In genomic region chr2:10300771-10301170, GRCm38 (mm10) we compare ENCODE assay signal across 8 mouse cellular contexts.
A peak's percentile ranks its signal among the peaks of the same experiment; 100 is the strongest.
DNase-seq lines count a peak whose midpoint lies in the region; ATAC-seq and TF ChIP-seq lines count a peak whose summit lies in the region.

No protein-coding gene starts in this region.

- no peaks in the 10 kb centered on the region for H3K36me3 ChIP-seq in kidney, adult 2 months (ENCODE audit: control insufficient read depth, insufficient read depth, low read length)
- no peaks in the 10 kb centered on the region for H3K36me3 ChIP-seq in forebrain, embryonic 15.5 days
- H3K36me3 ChIP-seq in intestine, embryonic 15.5 days = no peaks in the 10 kb centered on the region
- no peaks in the 10 kb centered on the region for H3K36me3 ChIP-seq in midbrain, embryonic 15.5 days (replicated peaks)

- 0 out of 2 replicates have a peak, but pooled peaks have one; percentile 57 for ATAC-seq in forebrain, embryonic 15.5 days (replicated peaks)
- peak; percentile 71 for ATAC-seq in intestine, embryonic 15.5 days
- peak; percentile 84 for ATAC-seq in midbrain, embryonic 15.5 days (replicated peaks)
- ATAC-seq in erythroid progenitor cell, adult 5-6 weeks (replicated peaks; ENCODE audit: low FRiP score, poor library complexity, severe bottlenecking) = no peak

- peak; percentile 18 for DNase-seq in kidney, postnatal 14 days
- no peak for DNase-seq in kidney, adult 2 months
- DNase-seq in thymus, postnatal 25 days = no peak

- H3K4me1 ChIP-seq in kidney, adult 2 months (ENCODE audit: control insufficient read depth, insufficient read depth, low read length) = no peaks in the 10 kb centered on the region
- H3K4me1 ChIP-seq in bone marrow, adult 2 months (ENCODE audit: control insufficient read depth, insufficient read depth, low read length) = no peaks in the 10 kb centered on the region
- peaks cover 2% of the 10 kb centered on the region; the same call in 1 of the 2 replicates for H3K4me1 ChIP-seq in forebrain, embryonic 15.5 days
- no peaks in the 10 kb centered on the region; the same call in 1 of the 2 replicates for H3K4me1 ChIP-seq in intestine, embryonic 15.5 days (replicated peaks)
- H3K4me1 ChIP-seq in midbrain, embryonic 15.5 days = peaks cover 3% of the 10 kb centered on the region; the same call in 1 of the 2 replicates

- no peak for TF ChIP-seq CTCF in kidney, adult 2 months (conservative IDR thresholded peaks at IDR 0.05; ENCODE audit: insufficient read depth, insufficient read length, low read depth, low read length)
- TF ChIP-seq CTCF in bone marrow, adult 2 months (IDR thresholded peaks at IDR 0.05; ENCODE audit: control insufficient read depth, insufficient read depth, low read length) = no peak

- TF ChIP-seq POLR2A in kidney, adult 2 months (IDR thresholded peaks at IDR 0.05; ENCODE audit: low read depth, low read length) = no peak
- peak; percentile 21; the same call in 1 of the 2 replicates for TF ChIP-seq POLR2A in bone marrow, adult 2 months (IDR thresholded peaks at IDR 0.05; ENCODE audit: borderline replicate concordance, control insufficient read depth, low read depth, low read length)

- no peak overlapping the region for H3K4me3 ChIP-seq in kidney, adult 2 months (ENCODE audit: insufficient read depth, low read depth, low read length)
- no peak overlapping the region for H3K4me3 ChIP-seq in bone marrow, adult 2 months (replicated peaks; ENCODE audit: control insufficient read depth, low read depth, low read length)
- peak overlapping the region; percentile 3; the same call in 1 of the 2 replicates for H3K4me3 ChIP-seq in forebrain, embryonic 15.5 days
- H3K4me3 ChIP-seq in intestine, embryonic 15.5 days (replicated peaks) = 0 out of 2 replicates have a peak overlapping the region, but pooled peaks have one; percentile 11
- peak overlapping the region; percentile 20 for H3K4me3 ChIP-seq in midbrain, embryonic 15.5 days

- H3K9me3 ChIP-seq in forebrain, embryonic 15.5 days = no peaks in the 10 kb centered on the region
- H3K9me3 ChIP-seq in intestine, embryonic 15.5 days = no peaks in the 10 kb centered on the region
- no peaks in the 10 kb centered on the region for H3K9me3 ChIP-seq in midbrain, embryonic 15.5 days

- no peak overlapping the region for H3K9ac ChIP-seq in forebrain, embryonic 15.5 days (replicated peaks)
- no peak overlapping the region for H3K9ac ChIP-seq in intestine, embryonic 15.5 days
- no peak overlapping the region for H3K9ac ChIP-seq in midbrain, embryonic 15.5 days

- H3K4me2 ChIP-seq in forebrain, embryonic 15.5 days (replicated peaks) = peak overlapping the region; percentile 36
- H3K4me2 ChIP-seq in intestine, embryonic 15.5 days (replicated peaks) = peak overlapping the region; percentile 44
- peak overlapping the region; percentile 46 for H3K4me2 ChIP-seq in midbrain, embryonic 15.5 days

- 49% methylated on average over 10 of the region's 10 CpGs for WGBS in kidney, adult 2 months
- WGBS in bone marrow, adult 2 months = 63% methylated on average over 10 of the region's 10 CpGs
- WGBS in forebrain, embryonic 15.5 days = 36% methylated on average over 10 of the region's 10 CpGs
- 37% methylated on average over 10 of the region's 10 CpGs for WGBS in intestine, embryonic 15.5 days
- WGBS in midbrain, embryonic 15.5 days = 20% methylated on average over 10 of the region's 10 CpGs

- no peak overlapping the region for H3K27ac ChIP-seq in kidney, adult 2 months (ENCODE audit: insufficient read depth, low read depth, low read length)
- H3K27ac ChIP-seq in bone marrow, adult 2 months (ENCODE audit: control insufficient read depth, insufficient read depth, low read depth, low read length, poor library complexity) = no peak overlapping the region; the same call in 1 of the 2 replicates
- H3K27ac ChIP-seq in forebrain, embryonic 15.5 days (replicated peaks) = no peak overlapping the region
- H3K27ac ChIP-seq in intestine, embryonic 15.5 days = no peak overlapping the region
- no peak overlapping the region for H3K27ac ChIP-seq in midbrain, embryonic 15.5 days

- no peaks in the 10 kb centered on the region for H3K27me3 ChIP-seq in kidney, adult 2 months (replicated peaks; ENCODE audit: control insufficient read depth, insufficient read depth, low read length)
- H3K27me3 ChIP-seq in forebrain, embryonic 15.5 days = no peaks in the 10 kb centered on the region
- H3K27me3 ChIP-seq in intestine, embryonic 15.5 days (replicated peaks) = no peaks in the 10 kb centered on the region
- 0 out of 2 replicates have a peak, but pooled peaks cover 3% of the 10 kb centered on the region for H3K27me3 ChIP-seq in midbrain, embryonic 15.5 days (replicated peaks)

Comparison
In these comparisons a context has a peak if more than half of its experiments do, and no peak if none do; other contexts are left out.
1. H3K4me3 ChIP-seq: peak in forebrain, embryonic 15.5 days (single experiment), intestine, embryonic 15.5 days (single experiment) and midbrain, embryonic 15.5 days (single experiment); none in kidney, adult 2 months (single experiment) and bone marrow, adult 2 months (single experiment).
2. Peak in every context shown above with its lines, with median percentiles within 50 percentile points of each other: H3K4me2 ChIP-seq.